Mouse (Mus musculus) kidney, adult 8-10 months (tissue): ENCODE measurements around the gene Gm28845.
"Not testable (repeated sequence)": the region's sequence is repeated elsewhere in the genome, so short reads cannot be mapped to it uniquely, and the experiment has no call there.

Source experiments
- DNase-seq, 2 experiments: peaks; one replicate each; pipeline ENCODE4 v3.0.0; 2022

Gm28845 gene

DNA sequence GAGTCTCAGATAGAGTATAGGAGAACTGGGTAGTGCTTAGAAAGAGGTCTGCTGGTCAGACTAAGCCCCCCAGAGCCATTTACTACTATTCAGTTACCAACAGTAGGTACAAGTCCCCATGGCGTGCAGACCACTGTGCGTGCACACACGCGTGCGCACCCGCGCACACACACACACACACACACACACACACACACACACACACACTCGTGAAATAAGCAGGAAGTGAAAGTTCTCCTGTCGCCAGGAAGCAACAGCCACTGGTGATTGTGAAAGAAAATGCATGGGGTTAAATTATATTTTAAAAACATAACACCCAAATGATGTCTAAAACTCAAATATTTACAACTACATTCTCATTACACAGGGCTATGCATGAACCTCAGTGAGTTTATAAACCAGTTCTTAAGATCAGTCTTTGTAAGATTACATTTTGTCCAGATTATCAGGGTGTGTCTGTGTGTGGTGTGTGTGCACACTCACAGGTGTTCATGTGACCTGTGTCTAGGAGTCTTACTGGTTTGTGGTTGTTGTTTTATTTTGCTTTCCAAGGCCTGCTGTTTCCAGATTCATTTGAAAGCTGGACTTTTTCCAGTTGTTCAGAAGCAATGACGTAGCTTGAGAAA is 11.6 kb downstream of the Gm28845 start:
- no peak for DNase-seq

DNA sequence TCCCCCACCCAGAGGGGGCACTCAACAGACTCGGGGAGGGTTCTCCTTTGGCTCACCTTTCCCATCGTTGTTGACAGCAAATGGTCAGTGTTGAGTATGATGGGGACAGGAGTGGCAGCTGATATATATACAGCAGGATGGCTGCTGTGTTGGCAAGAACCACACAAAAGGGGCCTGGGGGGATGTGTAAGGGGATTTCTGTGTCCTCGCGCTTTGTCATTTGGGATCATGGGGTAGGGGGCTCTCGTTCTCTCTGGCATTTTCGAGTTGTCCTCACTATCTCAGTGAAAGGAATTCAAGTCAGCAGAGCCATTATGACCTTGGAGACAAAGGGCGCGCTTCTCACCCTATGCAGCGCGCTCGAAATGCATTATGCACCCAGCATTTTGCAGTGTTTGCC is 16.1 kb downstream of the Gm28845 start, which contains the start of gene Cryga:
Cryga (minus strand) TSS at position 101 of the 400 bp plus-strand sequence.
- DNase-seq: no peak

DNA sequence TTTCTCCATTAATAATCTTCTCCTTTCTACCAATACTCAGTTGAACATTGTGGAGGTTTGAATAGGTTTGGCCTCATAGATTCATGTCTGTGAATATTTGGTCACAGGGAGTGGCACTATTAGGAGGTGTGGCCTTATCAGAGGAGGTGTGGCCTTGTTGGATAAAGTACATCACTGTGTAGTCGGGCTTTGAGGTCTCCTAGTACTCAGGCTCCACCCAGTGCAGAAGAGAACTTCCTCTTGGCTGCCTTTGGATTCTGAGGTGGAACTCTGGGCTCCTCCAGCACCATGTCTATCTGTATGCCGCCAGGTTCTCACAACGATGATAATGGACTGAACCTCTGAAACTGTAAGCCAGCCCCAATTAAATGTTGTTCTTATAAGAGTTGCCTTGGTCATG is 22.4 kb downstream of the Gm28845 start:
- no peak for DNase-seq

DNA sequence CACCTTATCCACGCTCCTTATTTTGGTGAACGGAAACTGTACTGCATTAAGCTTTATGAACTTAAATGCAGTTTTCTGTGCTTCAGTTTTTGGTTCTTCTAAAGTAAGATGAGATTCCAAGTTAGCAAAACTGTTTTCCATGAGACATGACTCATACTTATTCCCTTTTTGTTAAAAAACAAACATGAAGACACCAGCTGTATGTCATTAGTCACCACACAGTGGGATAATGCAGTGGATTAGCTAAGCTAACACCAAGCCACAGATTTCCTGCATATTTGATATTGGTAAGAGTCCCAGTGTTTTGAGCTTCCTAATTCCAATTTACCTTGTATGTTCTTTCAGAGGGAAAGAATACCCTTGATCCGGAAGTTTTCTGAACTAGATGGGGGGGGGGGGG is 27.8 kb downstream of the Gm28845 start:
- no peak for DNase-seq

DNA sequence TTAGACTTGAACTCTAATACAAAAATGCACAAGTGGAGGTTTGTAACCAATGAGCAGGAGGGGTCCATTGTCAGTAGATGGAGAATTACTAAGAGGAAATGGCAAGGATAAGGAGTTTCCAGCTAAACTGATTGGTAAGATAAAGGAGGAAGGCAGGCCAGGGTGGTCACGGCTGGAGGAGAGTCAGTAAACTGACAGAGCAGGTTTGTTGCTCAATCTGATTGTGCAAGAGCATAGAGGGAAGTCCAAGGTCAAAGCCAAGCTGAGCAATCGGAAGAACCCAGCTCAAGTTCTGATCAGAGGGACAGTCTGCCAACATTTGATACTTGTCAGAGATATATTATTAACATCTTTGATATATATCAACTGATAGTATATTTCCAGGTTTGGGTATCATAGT is 29.0 kb downstream of the Gm28845 start:
- no peak for DNase-seq

DNA sequence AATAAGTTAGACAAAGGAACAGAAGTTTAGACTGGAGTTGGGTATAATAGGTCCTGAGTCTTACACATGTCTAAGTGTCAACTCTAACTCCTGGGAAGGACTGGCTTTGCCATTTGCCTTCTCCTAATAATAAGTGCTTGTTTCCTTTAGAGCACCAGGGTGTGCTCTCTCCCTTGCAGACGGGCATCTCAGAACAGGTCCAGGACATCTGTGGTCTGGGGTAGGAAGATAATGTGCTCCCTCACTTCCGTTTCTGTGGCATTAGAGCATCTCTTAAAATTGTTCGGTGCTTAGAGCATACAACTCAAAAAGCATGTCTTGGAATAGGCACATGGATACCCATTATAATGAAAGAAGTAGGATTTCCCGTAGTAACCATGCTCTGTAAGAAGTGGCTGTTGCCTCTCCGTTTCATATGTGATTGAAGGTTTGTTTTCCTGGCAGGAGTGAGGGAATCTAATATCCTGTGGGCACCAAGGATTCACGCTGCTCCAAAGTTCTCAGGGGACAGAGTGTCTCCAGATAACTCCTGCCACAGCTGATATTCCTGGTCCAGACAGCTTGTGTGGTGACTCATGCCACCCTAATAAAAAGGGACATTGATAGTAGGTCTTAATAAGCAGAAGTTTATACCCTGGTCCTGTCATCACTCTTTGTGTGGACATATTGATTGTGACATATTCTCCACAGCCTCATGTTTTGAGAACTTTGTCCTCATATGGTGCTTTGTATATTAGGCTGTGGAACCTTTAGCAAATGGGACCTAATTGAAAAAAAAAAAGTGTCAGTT is 30.6 kb downstream of the Gm28845 start:
- no peak for DNase-seq

DNA sequence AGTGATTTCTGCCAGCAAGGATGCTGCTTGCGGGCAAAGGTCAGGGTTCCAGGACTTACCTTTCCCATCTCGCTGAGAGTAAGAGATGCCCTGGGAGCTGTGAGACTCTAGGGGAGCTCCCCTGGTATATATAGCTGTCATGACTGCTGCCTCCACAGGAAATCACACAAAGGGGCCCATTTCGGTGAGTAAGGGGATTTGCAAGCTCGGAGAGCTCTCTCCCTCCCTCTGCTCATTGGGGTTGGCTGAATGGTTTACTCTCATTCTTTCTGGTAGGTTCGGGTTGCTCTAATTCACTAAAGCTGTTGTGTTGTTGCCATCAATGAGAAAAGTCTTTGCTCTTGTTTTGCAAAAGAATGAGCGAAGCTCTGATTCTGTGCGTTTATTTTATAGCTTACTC is 37.2 kb downstream of the Gm28845 start, which contains the start of gene Crygb:
Crygb (minus strand) TSS at position 101 of the 400 bp plus-strand sequence.
- no peak for DNase-seq

DNA sequence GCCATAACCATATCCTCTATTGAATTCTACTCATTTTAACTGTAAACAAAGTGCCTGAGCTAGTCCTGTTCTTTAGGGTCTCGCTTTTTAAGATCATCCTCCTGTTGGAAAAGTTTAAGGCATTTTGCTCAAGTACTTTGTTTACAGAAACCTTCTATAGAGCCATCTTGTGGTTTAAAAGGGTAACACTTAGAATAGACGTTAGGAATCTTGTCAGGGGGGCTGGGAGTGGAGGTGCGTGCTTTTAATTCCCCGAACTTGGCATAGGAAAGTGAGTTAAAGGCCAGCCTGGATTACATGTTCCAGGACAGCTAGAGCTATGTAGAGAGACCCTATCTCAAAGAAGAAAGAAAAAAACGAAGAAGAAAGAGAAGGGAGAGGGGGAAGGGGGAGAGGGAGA is 43.8 kb downstream of the Gm28845 start:
- DNase-seq: no peak

DNA sequence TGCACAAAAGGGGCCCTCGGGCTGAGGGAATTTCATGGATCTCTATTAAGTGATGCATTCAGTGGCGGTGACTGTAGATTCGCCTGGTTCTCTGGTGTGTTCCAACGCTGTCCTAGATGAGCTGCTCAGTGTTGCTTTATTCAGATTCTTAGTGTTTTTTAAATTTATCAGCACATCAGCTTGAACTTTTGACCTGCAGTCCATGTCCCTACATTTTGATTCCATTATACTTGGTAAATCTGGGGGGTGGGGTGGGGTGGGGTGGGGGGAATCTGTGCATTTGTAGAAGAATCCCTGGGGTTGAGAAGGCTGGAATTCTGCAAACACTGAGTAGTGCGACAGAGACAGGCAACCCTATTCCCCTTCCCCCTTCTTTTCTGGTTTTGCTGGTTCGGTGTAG is 45.8 kb downstream of the Gm28845 start, which contains the start of gene Crygc:
Crygc (minus strand) TSS at position 101 of the 400 bp plus-strand sequence.
- no peak for DNase-seq

DNA sequence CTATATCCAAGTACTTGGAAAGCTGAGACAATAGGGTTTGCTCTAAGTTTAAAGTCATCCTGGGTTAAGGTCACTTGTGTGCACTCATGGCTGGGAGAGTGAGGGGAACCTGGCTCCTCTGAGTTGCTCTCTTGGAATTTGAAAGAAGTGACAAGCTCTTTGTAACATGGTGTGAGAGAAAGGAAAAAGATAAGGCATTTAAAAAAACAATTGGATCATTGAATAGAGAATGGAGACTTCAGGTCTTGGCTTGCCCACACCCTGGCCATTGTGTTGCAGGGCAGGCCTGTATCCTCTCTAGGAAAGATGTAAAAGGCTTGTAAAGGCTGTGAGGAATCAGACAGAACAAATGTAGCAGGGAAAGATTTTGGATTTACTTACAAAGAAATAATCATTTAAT is 51.5 kb downstream of the Gm28845 start:
- DNase-seq: no peak

DNA sequence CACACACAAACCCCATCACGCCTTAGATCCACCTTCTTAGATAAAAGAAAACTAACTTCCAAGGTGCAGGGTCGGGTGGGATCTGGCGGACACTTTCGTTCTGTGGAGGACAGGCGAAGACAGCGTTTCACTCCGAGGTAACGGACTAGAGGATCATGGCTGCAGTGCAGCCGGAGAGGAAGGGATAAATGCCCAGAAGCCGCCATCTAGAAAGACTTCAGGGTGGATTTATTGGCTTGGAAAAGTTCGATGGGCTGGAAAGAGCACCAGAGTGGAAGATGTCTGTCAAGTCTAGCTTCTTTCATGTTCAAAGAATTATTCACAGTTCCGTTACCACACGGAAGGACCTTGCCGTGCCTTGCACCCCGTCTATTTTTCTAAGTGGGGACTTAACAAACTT is 55.2 kb downstream of the Gm28845 start:
- DNase-seq: no peak

DNA sequence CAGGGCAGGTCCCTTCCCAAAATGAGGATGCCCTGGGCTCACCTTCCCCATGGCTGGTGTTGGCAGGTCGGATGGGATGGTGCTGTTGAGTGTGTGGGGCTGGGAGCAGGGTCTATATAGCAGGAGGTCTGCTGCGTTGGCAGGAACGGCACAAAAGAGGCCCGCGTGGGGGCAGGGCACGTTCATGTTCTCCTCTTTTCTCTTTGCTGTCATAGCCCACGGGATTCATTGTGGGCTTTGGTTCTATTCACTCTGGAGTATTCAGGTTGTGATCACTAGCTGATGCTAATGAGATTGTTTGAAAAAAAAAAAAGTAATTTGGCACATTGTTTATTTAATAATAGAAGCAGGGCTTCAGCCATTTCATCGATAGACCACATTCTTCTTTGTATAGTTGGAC is 56.0 kb downstream of the Gm28845 start, which contains the start of gene Crygd:
Crygd (minus strand) TSS at position 101 of the 400 bp plus-strand sequence.
- DNase-seq: no peak

DNA sequence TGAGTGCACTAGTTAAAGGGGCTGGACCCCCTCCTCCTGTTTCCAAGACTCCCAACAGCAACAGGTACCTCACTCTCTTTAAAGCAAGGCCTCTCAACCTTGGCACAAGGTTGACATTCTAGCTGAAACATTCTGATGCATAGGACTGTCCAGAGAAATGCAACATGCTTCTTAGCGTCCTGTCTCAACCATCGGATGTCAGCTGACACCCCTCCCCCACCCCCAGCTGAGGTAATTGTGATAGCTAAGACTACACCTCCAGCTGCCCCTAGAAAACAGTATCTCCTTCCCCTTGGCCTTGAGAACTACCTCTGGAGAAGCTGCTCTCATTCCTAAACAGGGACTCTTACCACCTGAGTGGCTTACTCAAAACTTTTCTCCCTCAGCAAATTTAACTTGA is 67.2 kb downstream of the Gm28845 start:
- no peak for DNase-seq

DNA sequence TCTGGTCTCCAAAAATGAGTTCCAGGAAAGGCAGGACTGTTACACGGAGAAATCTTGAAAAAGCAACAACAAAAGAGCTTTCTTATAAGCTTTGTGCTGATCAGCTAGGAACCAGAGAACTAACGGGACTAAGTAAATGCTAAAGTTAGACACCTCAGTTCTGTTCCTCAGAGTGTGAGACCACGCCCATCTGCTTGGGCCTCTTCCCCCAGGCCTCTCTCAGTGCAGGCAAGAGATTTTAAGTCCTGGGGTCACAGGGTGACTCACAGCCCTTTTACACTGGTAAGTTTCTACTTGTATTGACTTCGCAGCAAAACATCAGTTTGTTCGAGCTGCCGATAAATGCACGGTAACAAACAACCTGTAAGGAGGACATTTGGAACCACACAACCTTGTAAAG is 67.7 kb downstream of the Gm28845 start:
- DNase-seq: no peak

DNA sequence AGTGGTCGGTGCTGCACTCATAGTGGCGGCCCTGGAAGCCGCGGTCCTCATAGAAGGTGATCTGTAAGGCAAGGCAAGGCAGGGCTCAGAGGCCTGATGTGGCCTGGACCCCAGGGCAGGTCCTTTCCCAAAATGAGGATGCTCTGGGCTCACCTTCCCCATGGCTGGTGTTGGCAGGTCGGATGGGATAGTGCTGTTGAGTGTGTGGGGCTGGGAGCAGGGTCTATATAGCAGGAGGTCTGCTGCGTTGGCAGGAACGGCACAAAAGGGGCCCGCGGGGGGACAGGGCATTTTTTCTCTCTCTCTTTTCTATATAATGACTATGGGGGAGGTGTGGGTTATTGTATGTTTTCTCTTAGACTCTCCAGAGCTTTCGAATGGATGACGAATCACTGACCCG is 68.4 kb downstream of the Gm28845 start, which contains the start of gene Cryge:
Cryge (minus strand) TSS at position 198 of the 400 bp plus-strand sequence.
- not testable (repeated sequence) for DNase-seq
